Mouse (Mus musculus): Measurements from ENCODE around the gene Itsn1. TPM values are rescaled to one million over a fixed set of nuclear protein-coding genes. Genes with fewer than 3 reads are reported as not detected.

Gene Itsn1
- polyA plus RNA-seq, 1 experiment from 2014 or later = 54.7 TPM

DNA sequence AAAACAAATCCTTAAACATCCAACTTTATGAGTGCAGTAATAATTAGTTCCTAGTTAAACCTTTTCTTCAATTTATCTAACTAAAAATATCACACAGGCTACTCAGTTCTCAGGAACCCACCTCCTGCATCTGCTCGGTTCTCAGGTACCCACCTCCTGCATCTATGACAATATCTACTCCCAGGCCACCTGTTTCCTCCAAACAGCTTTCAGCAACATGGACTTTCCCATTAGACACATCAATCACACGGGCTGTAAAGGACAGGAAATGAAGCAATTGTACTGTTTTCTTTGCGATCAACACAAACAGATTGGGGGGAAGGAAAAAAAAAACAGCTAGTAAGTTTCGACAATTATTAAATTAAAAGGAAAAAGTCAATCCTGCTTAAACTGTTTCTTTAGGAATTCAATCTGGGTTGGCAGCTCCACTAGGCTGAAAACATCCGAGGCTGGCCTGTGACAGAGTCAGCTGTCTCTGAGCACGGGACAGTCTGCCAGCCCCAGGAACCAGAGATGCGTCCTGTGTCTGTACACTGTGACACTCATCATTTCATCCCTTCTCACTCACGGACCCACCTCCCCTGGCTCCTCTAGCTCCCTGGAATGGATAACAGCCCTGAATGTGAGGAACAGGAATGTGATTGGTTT lies 33.8 kb upstream of the Itsn1 start:
- H3K9me3 ChIP-seq (replicated peaks; ENCODE audit: control insufficient read depth, low read length) = no peaks in the 10 kb centered on the region
- 39% methylated on average over 8 of the region's 8 CpGs for WGBS (ENCODE audit: insufficient replicate concordance)
- peaks cover 22% of the 10 kb centered on the region for H3K36me3 ChIP-seq (ENCODE audit: control insufficient read depth, insufficient read depth)
- H3K27me3 ChIP-seq (ENCODE audit: control insufficient read depth, insufficient read depth, low read depth, low read length) = no peaks in the 10 kb centered on the region
- ATAC-seq (ENCODE audit: low read depth) = no peak
- H3K4me1 ChIP-seq (ENCODE audit: control insufficient read depth, low read depth, low read length) = peaks cover 9% of the 10 kb centered on the region
- H3K4me3 ChIP-seq (ENCODE audit: low read depth, low read length) = no peak overlapping the region
- H3K9ac ChIP-seq (ENCODE audit: low read depth, low read length) = no peak overlapping the region
- H3K27ac ChIP-seq (ENCODE audit: low read length) = no peak overlapping the region
- no peak overlapping the region for H3K4me2 ChIP-seq (ENCODE audit: low read depth, low read length)

DNA sequence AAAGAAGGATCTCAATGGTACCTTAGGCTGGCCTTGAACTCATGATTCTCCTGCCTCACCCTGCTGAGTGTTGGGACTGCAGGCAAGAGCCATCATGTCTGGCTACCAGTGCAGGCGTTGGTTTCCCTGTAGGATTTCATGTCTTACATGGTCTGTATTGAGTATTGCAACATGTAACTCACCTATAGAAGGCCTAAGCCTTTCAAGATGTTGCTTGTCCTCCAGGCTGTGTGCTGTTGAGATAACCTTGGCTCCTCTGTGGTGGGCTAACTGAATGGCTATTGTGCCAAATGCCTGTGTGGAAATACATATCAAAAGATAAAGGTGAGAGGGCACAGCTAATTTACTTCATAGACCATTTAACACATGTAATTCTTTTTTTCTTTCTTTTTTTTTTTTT lies 30.1 kb upstream of the Itsn1 start:
- Histone ChIP-seq H3K9ac (ENCODE audit: low read depth, low read length) (no peak overlapping the region), H3K36me3 (ENCODE audit: control insufficient read depth, insufficient read depth) (peaks cover 21% of the 10 kb centered on the region), H3K4me1 (ENCODE audit: control insufficient read depth, low read depth, low read length) (peaks cover 7% of the 10 kb centered on the region), H3K9me3 (replicated peaks; ENCODE audit: control insufficient read depth, low read length) (no peaks in the 10 kb centered on the region), H3K4me3 (ENCODE audit: low read depth, low read length) (no peak overlapping the region), H3K4me2 (ENCODE audit: low read depth, low read length) (no peak overlapping the region), H3K27me3 (ENCODE audit: control insufficient read depth, insufficient read depth, low read depth, low read length) (no peaks in the 10 kb centered on the region), H3K27ac (ENCODE audit: low read length) (no peak overlapping the region)
- no peak for ATAC-seq (ENCODE audit: low read depth)
- WGBS (ENCODE audit: insufficient replicate concordance) = 74% methylated on average over 1 of the region's 1 CpGs

DNA sequence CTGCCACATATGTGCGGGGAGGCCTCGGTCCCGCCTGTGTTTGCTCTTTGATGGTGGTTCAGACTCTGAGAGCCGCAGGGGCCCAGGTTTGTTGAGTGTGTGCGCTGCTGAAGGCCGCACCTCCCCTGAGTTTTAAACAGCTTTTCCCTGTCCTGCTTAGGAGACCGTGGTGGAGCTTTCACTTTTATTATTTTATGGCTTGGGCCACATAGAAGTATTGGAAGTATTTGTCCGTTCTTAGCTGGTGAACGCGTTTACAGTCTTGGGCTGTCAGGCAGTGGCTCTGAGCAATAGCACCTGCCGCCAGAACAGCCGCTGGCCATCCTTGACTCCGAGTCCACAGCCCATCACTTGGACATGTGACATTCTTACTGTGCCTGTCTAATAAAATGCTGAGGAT lies 27.2 kb upstream of the Itsn1 start:
- peaks cover 2% of the 10 kb centered on the region; the same call in 1 of the 2 replicates for H3K4me1 ChIP-seq (ENCODE audit: control insufficient read depth, low read depth, low read length)
- no peaks in the 10 kb centered on the region for H3K9me3 ChIP-seq (replicated peaks; ENCODE audit: control insufficient read depth, low read length)
- ATAC-seq (ENCODE audit: low read depth) = no peak
- no peak overlapping the region for H3K9ac ChIP-seq (ENCODE audit: low read depth, low read length)
- peaks cover 28% of the 10 kb centered on the region for H3K36me3 ChIP-seq (ENCODE audit: control insufficient read depth, insufficient read depth)
- 85% methylated on average over 13 of the region's 13 CpGs for WGBS (ENCODE audit: insufficient replicate concordance)
- H3K4me2 ChIP-seq (ENCODE audit: low read depth, low read length) = no peak overlapping the region
- H3K4me3 ChIP-seq (ENCODE audit: low read depth, low read length) = no peak overlapping the region
- no peaks in the 10 kb centered on the region for H3K27me3 ChIP-seq (ENCODE audit: control insufficient read depth, insufficient read depth, low read depth, low read length)
- H3K27ac ChIP-seq (ENCODE audit: low read length) = no peak overlapping the region

DNA sequence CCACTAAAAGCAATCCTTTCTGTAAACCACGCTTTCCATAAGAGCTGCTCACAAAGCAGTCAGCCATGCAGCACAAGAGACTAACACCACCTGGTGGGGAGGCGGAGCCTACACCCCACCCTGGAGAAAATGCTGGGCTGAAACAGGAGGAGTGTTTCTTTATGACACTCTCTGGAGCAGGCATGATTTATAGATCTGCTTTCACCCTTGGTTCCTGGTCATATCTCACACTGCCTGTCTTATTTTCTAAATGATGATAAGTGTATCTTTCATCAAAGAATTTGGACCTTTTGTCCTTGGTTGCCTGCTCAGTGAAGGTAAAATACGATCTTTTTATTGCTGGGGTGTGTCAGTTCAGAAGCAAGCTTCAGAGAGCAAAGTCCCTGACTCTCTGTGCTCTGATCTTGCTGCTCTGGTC lies 26.3 kb upstream of the Itsn1 start:
- ATAC-seq (ENCODE audit: low read depth) = no peak
- Histone ChIP-seq H3K27ac (ENCODE audit: low read length) (no peak overlapping the region), H3K9ac (ENCODE audit: low read depth, low read length) (no peak overlapping the region), H3K27me3 (ENCODE audit: control insufficient read depth, insufficient read depth, low read depth, low read length) (no peaks in the 10 kb centered on the region), H3K4me3 (ENCODE audit: low read depth, low read length) (no peak overlapping the region), H3K4me2 (ENCODE audit: low read depth, low read length) (no peak overlapping the region), H3K4me1 (ENCODE audit: control insufficient read depth, low read depth, low read length) (peaks cover 2% of the 10 kb centered on the region; the same call in 1 of the 2 replicates), H3K9me3 (replicated peaks; ENCODE audit: control insufficient read depth, low read length) (no peaks in the 10 kb centered on the region), H3K36me3 (ENCODE audit: control insufficient read depth, insufficient read depth) (peaks cover 27% of the 10 kb centered on the region)
- WGBS (ENCODE audit: insufficient replicate concordance) = 59% methylated on average over 3 of the region's 3 CpGs

DNA sequence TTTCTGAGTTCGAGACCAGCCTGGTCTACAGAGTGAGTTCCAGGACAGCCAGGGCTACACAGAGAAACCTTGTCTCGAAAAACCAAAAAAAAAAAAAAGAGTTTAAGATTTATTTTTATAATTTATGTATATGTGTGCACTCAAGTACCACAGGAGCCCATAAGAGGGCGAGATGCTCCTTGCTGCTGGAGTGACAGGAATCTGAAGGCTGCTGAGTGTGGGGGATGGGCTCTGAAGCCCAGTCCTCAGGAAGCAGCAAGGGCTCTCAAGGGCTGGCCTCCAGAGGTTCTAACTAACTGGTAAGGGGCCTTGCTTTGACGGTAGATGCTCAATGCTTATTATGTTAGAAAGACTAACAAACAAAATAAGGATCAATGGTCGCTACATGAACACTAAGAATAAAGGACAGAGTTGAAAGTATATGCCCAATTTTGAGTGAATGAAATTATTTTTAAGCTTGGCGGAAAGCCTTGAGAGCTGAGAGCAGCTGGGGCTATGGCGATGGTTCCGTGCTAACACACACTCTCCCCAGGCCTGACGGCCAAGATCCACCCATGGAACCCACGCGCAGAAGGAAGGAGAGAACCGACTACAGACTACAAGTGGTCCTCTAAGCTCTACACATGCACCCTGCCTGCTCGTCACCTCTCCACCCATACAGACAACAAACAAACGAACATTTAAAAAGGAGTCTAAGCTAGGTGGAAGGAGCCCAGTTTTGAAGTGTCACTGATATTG lies 24.3 kb upstream of the Itsn1 start:
- H3K4me2 ChIP-seq (ENCODE audit: low read depth, low read length) = no peak overlapping the region
- H3K36me3 ChIP-seq (ENCODE audit: control insufficient read depth, insufficient read depth) = peaks cover 20% of the 10 kb centered on the region
- H3K4me3 ChIP-seq (ENCODE audit: low read depth, low read length) = no peak overlapping the region
- peaks cover 2% of the 10 kb centered on the region; the same call in 1 of the 2 replicates for H3K4me1 ChIP-seq (ENCODE audit: control insufficient read depth, low read depth, low read length)
- 82% methylated on average over 14 of the region's 14 CpGs for whole genome bisulfite sequencing (ENCODE audit: insufficient replicate concordance)
- no peak for ATAC-seq (ENCODE audit: low read depth)
- no peaks in the 10 kb centered on the region for H3K9me3 ChIP-seq (replicated peaks; ENCODE audit: control insufficient read depth, low read length)
- no peaks in the 10 kb centered on the region for H3K27me3 ChIP-seq (ENCODE audit: control insufficient read depth, insufficient read depth, low read depth, low read length)
- no peak overlapping the region for H3K27ac ChIP-seq (ENCODE audit: low read length)
- H3K9ac ChIP-seq (ENCODE audit: low read depth, low read length) = no peak overlapping the region

DNA sequence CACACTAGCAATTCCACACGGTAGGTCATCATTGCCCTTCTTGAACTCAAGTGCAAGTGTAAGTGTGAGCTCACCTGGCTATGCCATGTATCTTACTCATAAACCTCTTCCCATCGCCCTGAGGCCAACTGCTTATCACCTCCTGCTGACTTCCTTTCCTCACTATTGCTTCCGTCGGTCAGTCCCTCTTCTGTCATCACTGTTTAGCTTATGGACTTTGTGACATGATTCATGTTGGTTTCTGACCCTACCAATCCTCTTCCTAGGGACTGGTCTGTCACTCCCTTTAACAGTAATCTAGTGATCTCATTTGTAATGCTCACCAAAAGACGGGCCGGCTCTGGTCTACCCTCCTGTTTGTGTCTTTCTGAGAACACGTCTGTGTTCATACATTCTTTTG lies 18.8 kb upstream of the Itsn1 start:
- 55% methylated on average over 7 of the region's 7 CpGs for WGBS (ENCODE audit: insufficient replicate concordance)
- H3K4me3 ChIP-seq (ENCODE audit: low read depth, low read length) = no peak overlapping the region
- H3K4me2 ChIP-seq (ENCODE audit: low read depth, low read length) = no peak overlapping the region
- no peaks in the 10 kb centered on the region for H3K4me1 ChIP-seq (ENCODE audit: control insufficient read depth, low read depth, low read length)
- H3K27ac ChIP-seq (ENCODE audit: low read length) = no peak overlapping the region
- H3K9me3 ChIP-seq (replicated peaks; ENCODE audit: control insufficient read depth, low read length) = no peaks in the 10 kb centered on the region
- no peak overlapping the region for H3K9ac ChIP-seq (ENCODE audit: low read depth, low read length)
- H3K36me3 ChIP-seq (ENCODE audit: control insufficient read depth, insufficient read depth) = peaks cover 23% of the 10 kb centered on the region
- no peaks in the 10 kb centered on the region for H3K27me3 ChIP-seq (ENCODE audit: control insufficient read depth, insufficient read depth, low read depth, low read length)
- no peak for ATAC-seq (ENCODE audit: low read depth)

DNA sequence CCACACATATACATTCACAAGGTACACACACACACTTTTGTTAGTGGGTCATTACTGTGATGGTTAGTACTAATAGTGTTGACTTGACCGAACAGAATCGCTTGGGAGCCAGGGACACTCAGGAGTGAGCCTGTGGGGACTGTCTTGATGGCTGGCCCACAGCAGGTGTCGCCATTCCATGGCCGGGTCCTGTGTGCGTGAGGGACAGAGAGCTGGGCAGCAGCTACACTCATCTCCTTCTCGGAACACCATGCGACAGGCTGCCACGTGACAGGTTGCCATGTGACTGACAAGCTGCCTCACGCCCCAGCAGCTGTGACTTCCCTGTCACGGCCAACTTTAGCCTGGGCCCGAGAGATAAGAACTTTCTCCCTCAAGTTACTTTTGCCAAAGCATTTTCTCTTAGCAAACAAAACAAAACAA lies 12.1 kb upstream of the Itsn1 start:
- 27% methylated on average over 11 of the region's 11 CpGs for WGBS (ENCODE audit: insufficient replicate concordance)
- no peak overlapping the region for H3K4me3 ChIP-seq (ENCODE audit: low read depth, low read length)
- H3K4me2 ChIP-seq (ENCODE audit: low read depth, low read length) = peak overlapping the region; percentile 56
- peaks cover 13% of the 10 kb centered on the region for H3K36me3 ChIP-seq (ENCODE audit: control insufficient read depth, insufficient read depth)
- H3K27ac ChIP-seq (ENCODE audit: low read length) = peak overlapping the region; percentile 98
- H3K27me3 ChIP-seq (ENCODE audit: control insufficient read depth, insufficient read depth, low read depth, low read length) = no peaks in the 10 kb centered on the region
- peak overlapping the region; percentile 59 for H3K9ac ChIP-seq (ENCODE audit: low read depth, low read length)
- peaks cover 22% of the 10 kb centered on the region for H3K4me1 ChIP-seq (ENCODE audit: control insufficient read depth, low read depth, low read length)
- peak; percentile 99 for ATAC-seq (ENCODE audit: low read depth)
- H3K9me3 ChIP-seq (replicated peaks; ENCODE audit: control insufficient read depth, low read length) = no peaks in the 10 kb centered on the region

DNA sequence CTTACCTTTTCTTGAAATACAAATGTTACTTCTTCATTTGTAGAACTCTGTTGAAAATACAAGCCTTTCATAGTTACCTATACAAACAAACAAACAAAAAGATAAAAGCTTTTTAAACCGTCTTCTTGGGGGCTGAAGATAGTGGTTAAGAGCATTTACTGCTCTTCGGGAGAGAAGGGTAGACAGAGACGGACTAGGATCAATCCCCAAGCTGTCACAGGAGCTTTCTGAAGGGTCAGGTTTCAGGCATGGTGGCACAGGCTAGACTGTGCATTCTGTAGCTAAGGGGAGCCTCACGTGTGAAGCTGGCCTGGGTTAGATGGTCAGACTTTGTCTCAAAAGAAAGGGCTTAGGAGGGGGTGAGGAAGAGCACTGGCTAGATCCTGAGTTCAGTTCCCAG lies 11.7 kb upstream of the Itsn1 start:
- peak overlapping the region; percentile 47; the same call in 1 of the 2 replicates for H3K9ac ChIP-seq (ENCODE audit: low read depth, low read length)
- H3K4me2 ChIP-seq (ENCODE audit: low read depth, low read length) = peak overlapping the region; percentile 24; the same call in 1 of the 2 replicates
- 26% methylated on average over 4 of the region's 4 CpGs for WGBS (ENCODE audit: insufficient replicate concordance)
- peaks cover 22% of the 10 kb centered on the region for H3K4me1 ChIP-seq (ENCODE audit: control insufficient read depth, low read depth, low read length)
- no peaks in the 10 kb centered on the region for H3K27me3 ChIP-seq (ENCODE audit: control insufficient read depth, insufficient read depth, low read depth, low read length)
- peaks cover 11% of the 10 kb centered on the region for H3K36me3 ChIP-seq (ENCODE audit: control insufficient read depth, insufficient read depth)
- H3K9me3 ChIP-seq (replicated peaks; ENCODE audit: control insufficient read depth, low read length) = no peaks in the 10 kb centered on the region
- H3K4me3 ChIP-seq (ENCODE audit: low read depth, low read length) = no peak overlapping the region
- ATAC-seq (ENCODE audit: low read depth) = peak; percentile 58
- peak overlapping the region; percentile 98 for H3K27ac ChIP-seq (ENCODE audit: low read length)

DNA sequence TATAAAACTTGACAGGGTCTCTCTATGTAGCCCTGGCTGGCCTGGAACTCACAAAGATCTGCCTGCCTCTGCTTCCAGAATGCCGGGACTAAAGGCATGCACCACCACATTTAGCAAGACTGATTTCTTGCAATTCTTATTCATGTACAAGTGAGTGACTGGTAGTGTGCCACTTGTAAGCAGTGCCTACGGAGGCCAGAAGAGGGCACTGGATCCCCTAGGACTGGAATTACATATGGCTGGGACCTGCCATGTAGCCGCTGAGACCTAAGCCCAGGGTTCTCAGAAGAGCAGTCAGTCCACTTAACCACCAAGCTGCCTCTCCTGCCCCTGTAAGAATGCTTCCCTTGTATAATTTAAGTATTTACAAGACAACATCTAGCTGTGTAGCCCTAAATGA lies 4.8 kb upstream of the Itsn1 start:
- H3K9me3 ChIP-seq (replicated peaks; ENCODE audit: control insufficient read depth, low read length) = no peaks in the 10 kb centered on the region
- H3K27me3 ChIP-seq (ENCODE audit: control insufficient read depth, insufficient read depth, low read depth, low read length) = peaks cover under 1% of the 10 kb centered on the region
- H3K36me3 ChIP-seq (ENCODE audit: control insufficient read depth, insufficient read depth) = peaks cover 4% of the 10 kb centered on the region; the same call in 1 of the 2 replicates
- no peak overlapping the region for H3K4me3 ChIP-seq (ENCODE audit: low read depth, low read length)
- no peak overlapping the region for H3K9ac ChIP-seq (ENCODE audit: low read depth, low read length)
- 42% methylated on average over 3 of the region's 3 CpGs for WGBS (ENCODE audit: insufficient replicate concordance)
- no peak overlapping the region for H3K4me2 ChIP-seq (ENCODE audit: low read depth, low read length)
- no peak overlapping the region for H3K27ac ChIP-seq (ENCODE audit: low read length)
- no peak for ATAC-seq (ENCODE audit: low read depth)
- peaks cover 20% of the 10 kb centered on the region for H3K4me1 ChIP-seq (ENCODE audit: control insufficient read depth, low read depth, low read length)
